Mouse (Mus musculus) embryonic facial prominence, embryonic 14.5 days (tissue): Measurements from ENCODE around the gene Rnaseh2c. TPM values are rescaled to one million over a fixed set of nuclear protein-coding genes. Genes with fewer than 3 reads are reported as not detected.
A peak's percentile ranks its signal among the peaks of the same experiment; 100 is the strongest.

ENCODE experiments used
- ATAC-seq: fragments of 200-750 bp; cut with Nextera tagmentation; 2 replicates; pipeline ENCODE4 v1.8.0; 2017; ENCODE audit warnings: low read depth, moderate number of reproducible peaks, moderate TSS enrichment
- DNase-seq: peaks from one replicate; pipeline ENCODE4 v3.0.0-alpha.2; 2015; ENCODE audit warnings: low spot score
- H3K27ac ChIP-seq: fragments of 300-500 bp; sonication (generic); replicated peaks from 2 replicates; pipeline ENCODE4 v1.5.1; 2014; ENCODE audit warnings: low read depth, mild to moderate bottlenecking, low read length, moderate library complexity
- H3K27me3 ChIP-seq: fragments of 300-500 bp; sonication (generic); replicated peaks from 2 replicates; pipeline ENCODE4 v1.6.1; 2014; ENCODE audit warnings: low read length; ENCODE audit not compliant: control insufficient read depth, insufficient read depth
- H3K36me3 ChIP-seq: fragments of 300-500 bp; sonication (generic); 2 replicates; pipeline ENCODE4 v1.6.1; 2014; ENCODE audit warnings: low read length, mixed read lengths; ENCODE audit not compliant: control insufficient read depth, insufficient read depth
- H3K4me1 ChIP-seq: fragments of 300-500 bp; sonication (generic); 2 replicates; pipeline ENCODE4 v1.6.1; 2014; ENCODE audit warnings: antibody characterized with exemption, low read length; ENCODE audit not compliant: control insufficient read depth, insufficient read depth
- H3K4me2 ChIP-seq: fragments of 300-500 bp; sonication (generic); 2 replicates; pipeline ENCODE4 v1.6.1; 2014; ENCODE audit warnings: low read depth, mild to moderate bottlenecking, low read length, moderate library complexity, mixed read lengths
- H3K4me3 ChIP-seq: fragments of 300-500 bp; sonication (generic); 2 replicates; pipeline ENCODE4 v1.5.1; 2014; ENCODE audit warnings: low read depth, mild to moderate bottlenecking, low read length
- H3K9ac ChIP-seq: fragments of 300-500 bp; sonication (generic); 2 replicates; pipeline ENCODE4 v1.6.1; 2014; ENCODE audit warnings: low read depth, mild to moderate bottlenecking, low read length, moderate library complexity, mixed read lengths
- H3K9me3 ChIP-seq: fragments of 300-500 bp; sonication (generic); 2 replicates; pipeline ENCODE4 v1.6.1; 2016; ENCODE audit warnings: low read length; ENCODE audit not compliant: control insufficient read depth
- WGBS: fragments of 180-500 bp; shearing (Covaris S2); extraction: QIAGEN DNeasy Blood & Tissue Kit; methylation state at CpG from one replicate; pipeline ENCODE4 v1.1.7; 2014; 5-methylcytosine and 5-hydroxymethylcytosine counted together
- polyA plus RNA-seq: library from polyadenylated mRNA; unstranded; fragments of >200 nt; fragmentation: Nextera tagmentation; extraction: Ambion mirVana; gene quantifications from 2 replicates; pipeline ENCODE4 v1.2.1, GENCODE M21; 2014

Rnaseh2c gene
- polyA plus RNA-seq, 1 experiment from 2014 or later: 94.8 TPM

DNA sequence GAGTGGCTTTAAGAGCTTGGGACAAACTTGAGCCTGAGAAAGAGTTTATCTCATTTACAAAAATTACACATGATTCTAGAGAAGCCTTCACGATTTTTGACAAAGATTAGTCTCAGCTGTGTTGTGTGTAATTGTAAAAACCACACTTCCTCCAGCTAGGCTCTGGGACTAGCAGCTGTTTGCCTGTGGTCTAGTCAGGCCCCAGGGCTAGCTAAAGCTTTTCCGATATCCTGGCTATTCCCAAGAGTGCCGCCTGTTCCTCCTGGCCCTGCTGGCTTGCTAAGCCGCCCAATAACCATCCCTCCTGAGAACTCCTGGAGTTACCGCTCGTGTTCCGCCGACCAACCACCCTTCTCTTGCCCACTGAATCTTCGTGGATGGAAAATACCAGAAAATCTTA lies 30.4 kb downstream of the Rnaseh2c start:
- Histone ChIP-seq H3K9me3 (no peaks in the 10 kb centered on the region), H3K4me1 (peaks cover 8% of the 10 kb centered on the region), H3K4me2 (no peak overlapping the region), H3K9ac (no peak overlapping the region), H3K36me3 (no peaks in the 10 kb centered on the region), H3K27me3 (no peaks in the 10 kb centered on the region), H3K27ac (no peak overlapping the region), H3K4me3 (no peak overlapping the region)
- DNase-seq: no peak
- no peak for ATAC-seq
- WGBS: 59% methylated on average over 9 of the region's 9 CpGs

DNA sequence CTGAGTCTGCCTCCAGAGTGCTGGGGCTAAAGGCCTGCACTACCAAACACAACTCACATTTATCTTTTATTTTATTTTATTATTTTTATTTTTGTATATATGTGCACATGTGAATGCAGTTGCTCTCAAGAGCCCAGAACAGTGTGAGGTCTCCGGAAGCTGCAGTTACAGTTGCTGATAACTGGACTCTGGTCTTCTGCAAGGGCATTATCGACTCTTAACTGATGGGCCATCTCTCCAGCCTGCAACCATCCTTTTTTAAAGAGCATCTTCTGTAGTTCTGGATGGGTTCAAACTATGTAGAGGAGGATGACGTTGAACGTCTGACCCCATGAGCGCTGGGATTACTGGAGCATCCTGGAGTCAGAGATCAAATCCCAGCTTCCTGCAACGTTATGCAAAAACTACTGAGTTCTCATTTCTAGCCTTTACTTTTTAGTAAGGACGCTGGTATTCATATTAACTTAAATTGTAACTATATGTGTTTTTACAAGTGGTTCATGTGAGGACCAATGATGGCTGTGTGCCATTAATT lies 34.4 kb downstream of the Rnaseh2c start:
- Histone ChIP-seq H3K4me3 (0 out of 2 replicates have a peak overlapping the region, but pooled peaks have one; percentile 85), H3K27ac (no peak overlapping the region), H3K9me3 (no peaks in the 10 kb centered on the region), H3K36me3 (peaks cover 24% of the 10 kb centered on the region), H3K4me2 (peak overlapping the region; percentile 92; the same call in 1 of the 2 replicates), H3K27me3 (no peaks in the 10 kb centered on the region), H3K4me1 (peaks cover 12% of the 10 kb centered on the region), H3K9ac (no peak overlapping the region)
- no peak for DNase-seq
- no peak for ATAC-seq
- WGBS: 73% methylated on average over 7 of the region's 7 CpGs

DNA sequence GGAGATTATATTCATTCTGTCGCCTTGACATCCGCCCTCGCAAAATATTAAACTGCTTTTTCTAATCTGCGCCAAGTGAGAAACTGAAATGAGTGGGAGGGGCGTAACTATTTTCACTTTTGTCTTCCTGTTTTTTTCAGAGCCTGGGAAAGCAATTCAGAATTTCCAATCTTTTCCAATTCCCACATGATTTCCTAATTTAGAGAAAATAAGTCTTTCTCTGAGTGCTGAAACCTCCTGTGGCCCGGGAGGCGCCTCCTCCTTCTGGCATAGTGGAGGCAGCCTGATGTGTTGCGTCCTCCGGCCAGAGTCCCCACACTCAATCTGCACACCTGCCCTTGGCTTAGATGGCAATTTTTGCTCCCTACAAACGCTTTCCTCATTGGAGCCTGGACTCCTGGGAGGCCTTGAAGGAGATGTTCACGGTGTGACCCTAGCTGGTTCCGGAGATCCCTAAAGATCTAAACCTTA lies 34.9 kb downstream of the Rnaseh2c start:
- WGBS: 36% methylated on average over 12 of the region's 12 CpGs
- ATAC-seq: no peak

GRCm38 (mm10) chr19:5637069-5638047 lies 35.7 kb downstream of the Rnaseh2c start, which contains the start of gene Rela:
Rela (plus strand) TSS chr19:5637483.
- Histone ChIP-seq H3K27me3 (no peaks in the 10 kb centered on the region), H3K4me2 (peak within 1 kb of the TSS; percentile 92), H3K4me3 (peak within 1 kb of the TSS; percentile 85), H3K27ac (peak within 1 kb of the TSS; percentile 88), H3K36me3 (peaks cover 36% of the 10 kb centered on the region), H3K4me1 (peaks cover 12% of the 10 kb centered on the region), H3K9me3 (no peaks in the 10 kb centered on the region), H3K9ac (peak within 1 kb of the TSS; percentile 87)
- peak; percentile 91 for DNase-seq
- peak; percentile 88 for ATAC-seq
- 2% methylated on average over 44 of the region's 109 CpGs for WGBS

More for the DNA sequence above, 34.9 kb downstream of the Rnaseh2c start:
- Histone ChIP-seq H3K9ac (peak overlapping the region; percentile 87), H3K4me1 (peaks cover 12% of the 10 kb centered on the region), H3K4me3 (peak overlapping the region; percentile 85), H3K36me3 (peaks cover 29% of the 10 kb centered on the region), H3K4me2 (peak overlapping the region; percentile 92), H3K27ac (peak overlapping the region; percentile 88), H3K9me3 (no peaks in the 10 kb centered on the region), H3K27me3 (no peaks in the 10 kb centered on the region)
- peak; percentile 22 for DNase-seq

DNA sequence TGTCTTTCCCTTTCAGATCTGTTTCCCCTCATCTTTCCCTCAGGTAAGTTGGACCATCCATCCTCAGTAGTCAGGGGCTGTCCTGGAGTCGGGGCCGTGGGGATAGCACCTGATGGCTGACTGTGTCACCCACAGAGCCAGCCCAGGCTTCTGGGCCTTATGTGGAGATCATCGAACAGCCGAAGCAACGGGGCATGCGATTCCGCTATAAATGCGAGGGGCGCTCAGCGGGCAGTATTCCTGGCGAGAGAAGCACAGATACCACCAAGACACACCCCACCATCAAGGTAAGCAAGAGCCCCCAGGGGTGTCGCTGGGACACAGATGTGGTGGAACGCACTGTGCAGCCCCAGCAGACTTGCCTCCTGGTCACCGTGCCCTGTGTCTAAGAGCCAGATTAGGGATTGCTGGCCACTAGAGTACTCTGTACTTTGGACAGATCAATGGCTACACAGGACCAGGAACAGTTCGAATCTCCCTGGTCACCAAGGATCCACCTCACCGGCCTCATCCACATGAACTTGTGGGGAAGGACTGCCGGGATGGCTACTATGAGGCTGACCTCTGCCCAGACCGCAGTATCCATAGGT lies 36.8 kb downstream of the Rnaseh2c start:
- peak overlapping the region; percentile 87 for H3K9ac ChIP-seq
- H3K4me3 ChIP-seq: peak overlapping the region; percentile 85
- DNase-seq: no peak
- no peaks in the 10 kb centered on the region for H3K27me3 ChIP-seq
- ATAC-seq: no peak
- WGBS: 89% methylated on average over 18 of the region's 18 CpGs
- peaks cover 12% of the 10 kb centered on the region for H3K4me1 ChIP-seq
- H3K36me3 ChIP-seq: peaks cover 48% of the 10 kb centered on the region
- H3K9me3 ChIP-seq: no peaks in the 10 kb centered on the region
- H3K4me2 ChIP-seq: peak overlapping the region; percentile 92
- peak overlapping the region; percentile 88; the same call in 1 of the 2 replicates for H3K27ac ChIP-seq

- Histone ChIP-seq H3K9me3 (no peaks in the 10 kb centered on the region), H3K4me2 (no peak overlapping the region), H3K27me3 (no peaks in the 10 kb centered on the region), H3K9ac (no peak overlapping the region), H3K36me3 (peaks cover 66% of the 10 kb centered on the region), H3K4me1 (peaks cover 12% of the 10 kb centered on the region), H3K4me3 (no peak overlapping the region), H3K27ac (no peak overlapping the region)
- no peak for ATAC-seq
- 72% methylated on average over 9 of the region's 9 CpGs for WGBS
- DNase-seq: no peak
These were observed 38.7 kb downstream of the Rnaseh2c start for GRCm38 (mm10) chr19:5640339-5640738.

DNA sequence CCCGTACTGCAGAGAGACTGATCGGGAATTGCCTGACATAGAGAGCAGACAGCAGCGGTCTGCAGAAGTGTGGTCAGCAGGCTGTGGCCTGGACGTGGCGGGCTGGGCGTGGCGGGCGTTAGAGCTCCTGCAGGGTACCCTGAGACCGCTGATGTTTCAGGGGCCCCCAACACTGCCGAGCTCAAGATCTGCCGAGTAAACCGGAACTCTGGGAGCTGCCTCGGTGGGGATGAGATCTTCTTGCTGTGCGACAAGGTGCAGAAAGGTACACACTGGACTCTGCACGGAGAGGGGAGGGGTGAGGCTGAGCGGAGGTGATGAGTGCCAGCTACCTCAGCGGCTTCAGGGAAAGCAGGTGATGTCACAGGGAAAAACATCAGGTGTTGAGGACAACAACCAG lies 39.3 kb downstream of the Rnaseh2c start:
- ATAC-seq (no peak), DNase-seq (no peak)
- Histone ChIP-seq H3K4me3 (no peak overlapping the region), H3K27ac (no peak overlapping the region), H3K9ac (no peak overlapping the region), H3K36me3 (peaks cover 73% of the 10 kb centered on the region), H3K9me3 (no peaks in the 10 kb centered on the region), H3K4me2 (no peak overlapping the region), H3K27me3 (no peaks in the 10 kb centered on the region), H3K4me1 (peaks cover 12% of the 10 kb centered on the region)
- WGBS: 93% methylated on average over 17 of the region's 17 CpGs

- H3K27ac ChIP-seq: no peak overlapping the region
These were observed 40.0 kb downstream of the Rnaseh2c start for GRCm38 (mm10) chr19:5641641-5642040.

More at GRCm38 (mm10) chr19:5641641-5642040, 40.0 kb downstream of the Rnaseh2c start:
- WGBS: 94% methylated on average over 8 of the region's 8 CpGs
- ATAC-seq (no peak), DNase-seq (no peak)
- Histone ChIP-seq H3K4me1 (peaks cover 8% of the 10 kb centered on the region), H3K9me3 (no peaks in the 10 kb centered on the region), H3K4me2 (no peak overlapping the region), H3K27me3 (no peaks in the 10 kb centered on the region), H3K36me3 (peaks cover 77% of the 10 kb centered on the region), H3K4me3 (no peak overlapping the region), H3K9ac (no peak overlapping the region)
